In the genomic region with DNA sequence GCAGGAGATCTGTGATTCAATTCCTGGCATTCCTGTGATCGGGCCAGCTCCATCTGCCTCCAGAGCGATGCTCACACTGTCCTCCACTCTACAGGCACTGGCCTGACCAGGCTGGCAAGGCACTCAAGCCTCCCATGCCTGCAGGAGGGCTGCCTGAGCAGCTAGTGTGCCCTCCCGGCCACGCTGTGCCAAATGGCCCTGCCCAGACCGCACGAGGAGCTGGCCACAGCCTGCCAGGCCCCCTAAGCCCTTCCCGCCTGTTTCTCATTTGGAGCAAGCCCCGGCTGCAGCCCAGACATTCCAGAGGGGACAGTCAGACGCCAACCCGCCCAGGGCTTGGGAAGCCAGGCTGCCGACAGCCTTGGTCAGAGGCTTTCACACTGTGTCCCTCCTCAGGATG, we compare ENCODE assay signal across 8 mouse cellular contexts.
DNase-seq lines count a peak whose midpoint lies in the region; ATAC-seq and TF ChIP-seq lines count a peak whose summit lies in the region.

No protein-coding gene starts in this region.

- peak; percentile 17 for DNase-seq in kidney, postnatal 10 days
- no peak for DNase-seq in kidney, adult 18-20 months
- peak; percentile 72 for DNase-seq in forelimb bud, embryonic 11.5 days (ENCODE audit: low read depth, low spot score)
- peak; percentile 86 for DNase-seq in limb, embryonic 10.5 days (ENCODE audit: low spot score)
- DNase-seq in spleen, adult 18-20 months = no peak
- no peak for DNase-seq in layer of hippocampus, adult 2 months (ENCODE audit: low spot score in 2 of 2)
- DNase-seq in kidney, postnatal 14 days = no peak

- peaks cover 15% of the 10 kb centered on the region for H3K27me3 ChIP-seq in limb, embryonic 10.5 days (ENCODE audit: low read depth, poor library complexity, severe bottlenecking)

- 5% methylated on average over 11 of the region's 11 CpGs for WGBS in limb, embryonic 10.5 days

- no peak for TF ChIP-seq CTCF in layer of hippocampus, adult 2 months (conservative IDR thresholded peaks at IDR 0.05)

- H3K27ac ChIP-seq in limb, embryonic 10.5 days = peak overlapping the region; percentile 87
- no peak overlapping the region for H3K27ac ChIP-seq in layer of hippocampus, adult 2 months

- no peaks in the 10 kb centered on the region for H3K36me3 ChIP-seq in limb, embryonic 10.5 days

- peaks cover 60% of the 10 kb centered on the region for H3K4me1 ChIP-seq in limb, embryonic 10.5 days

- peak overlapping the region; percentile 28 for H3K4me3 ChIP-seq in limb, embryonic 10.5 days
- H3K4me3 ChIP-seq in layer of hippocampus, adult 2 months = no peak overlapping the region

- ATAC-seq in cerebellum, adult (ENCODE audit: insufficient number of reproducible peaks, low FRiP score, low TSS enrichment) = peak; percentile 94

- H3K9me3 ChIP-seq in limb, embryonic 10.5 days (replicated peaks) = no peaks in the 10 kb centered on the region

Comparison
In these comparisons a context has a peak if more than half of its experiments do, and no peak if none do; other contexts are left out.
1. DNase-seq: peak in kidney, postnatal 10 days (single experiment), forelimb bud, embryonic 11.5 days (single experiment) and limb, embryonic 10.5 days (single experiment); none in kidney, adult 18-20 months (single experiment), spleen, adult 18-20 months (0 of 2), layer of hippocampus, adult 2 months (0 of 2) and kidney, postnatal 14 days (single experiment).